Mouse (Mus musculus) urinary bladder, postnatal 36 days (tissue): ENCODE results near the gene Gale.
"Not testable (repeated sequence)": the region's sequence is repeated elsewhere in the genome, so short reads cannot be mapped to it uniquely, and the experiment has no call there.

Source experiments
- DNase-seq, 2 experiments: peaks; one replicate each; pipeline ENCODE4 v3.0.0; 2022; ENCODE audit warnings: low spot score in 2 of 2, mixed read lengths in 1 of 2

Gene Gale

DNA sequence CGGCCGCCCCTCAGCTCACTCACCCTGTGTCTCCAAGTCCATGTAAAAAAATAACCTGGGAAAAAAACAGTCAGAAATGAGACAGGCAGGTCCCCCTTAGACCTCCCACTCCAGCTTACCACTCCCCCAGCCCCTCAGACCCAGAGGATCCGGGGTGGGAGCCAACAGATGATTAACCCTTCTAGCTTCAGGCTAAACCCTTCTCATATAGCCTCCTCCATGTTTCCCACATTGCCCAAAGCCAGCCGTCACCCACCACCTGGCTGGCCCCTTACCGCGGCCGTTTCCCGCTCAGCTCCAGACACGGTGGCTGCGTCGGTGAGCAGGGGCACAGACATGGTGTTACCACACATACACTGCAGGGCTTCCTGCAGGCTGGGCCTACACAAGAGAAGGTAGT is 7.1 kb downstream of the Gale start:
- no peak for DNase-seq

DNA sequence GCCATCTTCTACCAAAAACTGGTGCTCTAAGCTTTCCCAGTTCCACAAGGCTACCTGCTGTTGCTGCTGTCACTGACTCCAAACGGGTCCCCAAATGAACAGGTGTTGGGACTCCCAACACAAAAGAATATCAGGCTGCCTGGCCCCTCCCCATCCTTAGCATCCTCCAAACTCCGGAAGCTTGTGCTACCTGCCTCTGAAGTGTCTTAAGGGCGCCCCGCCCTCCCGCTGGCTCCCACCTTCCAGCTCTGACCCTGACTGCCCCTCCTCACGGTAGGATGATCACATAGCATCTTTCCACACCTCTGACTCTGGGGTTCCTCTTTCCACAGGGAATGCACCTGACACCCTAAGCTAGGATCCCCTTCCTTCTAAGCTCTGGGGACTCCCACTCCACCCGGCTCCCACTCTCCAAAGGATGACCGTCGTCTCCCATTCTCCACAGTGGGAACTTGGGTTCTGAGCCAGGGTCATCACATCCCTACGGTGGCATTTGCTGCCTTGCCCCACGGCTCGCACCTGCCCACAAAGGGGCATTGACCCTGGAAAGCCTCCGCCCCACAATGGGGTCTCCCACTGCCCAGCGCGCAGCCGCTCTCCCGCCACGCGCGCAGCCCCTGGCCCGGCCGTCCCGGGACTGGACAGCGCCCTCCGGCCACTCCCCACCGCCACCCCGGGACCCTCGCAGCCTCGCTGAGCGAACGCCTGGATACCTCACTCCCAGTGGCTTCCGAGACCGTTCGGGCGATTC is 8.5 kb downstream of the Gale start:
- no peak for DNase-seq

DNA sequence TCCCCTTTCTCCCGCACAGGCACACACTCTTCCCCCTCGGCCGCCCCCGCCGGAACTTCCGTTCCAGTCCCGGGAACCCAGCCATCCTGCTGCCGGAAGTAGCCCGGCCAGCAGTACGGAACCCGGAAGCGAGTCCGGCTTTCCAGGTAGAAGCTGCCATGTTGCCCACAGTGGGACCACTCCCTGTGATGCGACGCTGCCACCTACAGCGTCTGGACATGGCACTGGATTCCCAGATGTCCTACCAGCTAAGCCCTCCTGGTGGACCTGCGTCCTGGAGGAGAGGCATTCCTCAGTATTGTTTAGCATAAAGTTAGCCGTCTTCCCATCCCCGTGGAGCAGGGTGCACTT is 9.0 kb downstream of the Gale start, which contains the start of gene Lypla2:
Gene Lypla2 (minus strand): TSS at position 71 of the 351 bp plus-strand sequence.
- DNase-seq = peak; percentile 78 to 90

DNA sequence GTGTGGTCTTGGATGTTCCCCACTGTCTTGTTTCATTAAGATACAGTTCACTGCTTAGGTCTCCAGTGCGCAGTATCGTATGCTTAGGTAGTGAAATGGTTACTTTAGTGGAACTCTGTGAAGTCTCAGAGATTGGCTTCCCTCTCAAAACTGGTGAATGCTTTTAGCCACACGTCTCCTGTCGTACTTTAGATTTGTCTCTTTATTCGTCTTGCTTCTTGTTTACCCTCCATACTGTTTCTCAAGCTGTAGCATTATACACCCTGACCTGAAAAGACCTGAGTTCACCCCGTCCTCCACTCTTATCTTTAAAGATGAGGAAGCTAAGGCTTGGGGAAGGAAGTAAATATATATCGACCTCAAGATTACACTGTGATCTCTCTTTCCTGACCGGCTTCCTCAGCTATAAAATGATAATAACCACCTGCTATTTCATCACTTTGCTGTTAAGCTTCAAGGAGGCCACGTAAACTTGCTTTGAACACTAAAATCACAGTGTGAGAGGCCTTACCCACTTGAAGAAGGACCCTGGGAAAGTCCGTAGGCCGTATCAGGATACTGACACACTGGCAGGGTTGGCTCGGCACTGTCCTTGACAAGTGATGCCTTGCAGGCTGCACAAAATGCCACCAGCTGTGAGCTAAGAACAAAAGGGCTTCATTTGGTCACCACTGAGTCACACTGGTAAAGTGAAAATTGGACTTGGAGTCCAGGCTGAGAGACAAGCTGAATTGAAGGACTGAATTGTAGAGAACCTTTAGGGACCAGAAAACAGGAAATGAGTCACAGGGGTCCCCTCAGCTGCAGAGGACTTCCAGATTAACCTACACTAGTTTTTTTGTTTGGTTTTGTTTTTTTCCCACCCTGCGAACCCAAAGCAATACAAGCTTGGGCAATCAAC is 9.6 kb downstream of the Gale start:
- no peak for DNase-seq

DNA sequence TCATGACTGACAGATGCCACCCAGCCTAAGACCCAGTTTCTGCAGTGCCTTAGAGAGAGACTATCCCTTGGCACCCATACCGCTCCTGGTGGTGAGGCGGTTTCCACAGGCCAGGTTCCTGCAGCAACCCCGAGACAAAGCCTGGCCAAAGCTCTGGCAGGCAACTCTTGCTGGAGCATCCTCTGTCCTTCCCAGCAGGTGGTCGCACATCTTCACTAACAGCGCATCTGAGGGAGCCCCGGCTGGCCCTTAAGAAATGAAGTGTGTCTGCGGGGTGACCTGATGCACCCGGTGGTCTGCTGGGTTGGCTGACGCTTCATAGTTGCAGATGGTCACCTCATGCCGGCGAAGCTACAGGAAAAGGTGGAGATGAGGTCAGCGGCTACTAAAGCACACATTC is 12.6 kb downstream of the Gale start:
- no peak for DNase-seq

DNA sequence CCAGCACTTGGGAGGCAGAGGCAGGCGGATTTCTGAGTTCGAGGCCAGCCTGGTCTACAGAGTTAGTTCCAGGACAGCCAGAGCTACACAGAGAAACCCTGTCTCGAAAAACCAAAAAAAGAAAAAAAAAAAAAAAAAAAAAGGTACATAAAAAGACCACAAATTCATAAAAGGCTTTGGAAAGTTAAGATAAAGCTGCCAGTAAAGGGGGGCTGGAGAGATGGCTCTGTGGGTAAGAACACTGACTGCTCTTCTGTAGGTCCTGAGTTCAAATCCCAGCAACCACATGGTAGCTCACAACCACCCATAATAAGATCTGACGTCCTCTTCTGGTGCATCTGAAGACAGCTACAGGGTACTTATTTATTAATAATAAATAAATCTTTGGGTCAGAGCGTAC is 16.7 kb downstream of the Gale start:
- not testable (repeated sequence) for DNase-seq

DNA sequence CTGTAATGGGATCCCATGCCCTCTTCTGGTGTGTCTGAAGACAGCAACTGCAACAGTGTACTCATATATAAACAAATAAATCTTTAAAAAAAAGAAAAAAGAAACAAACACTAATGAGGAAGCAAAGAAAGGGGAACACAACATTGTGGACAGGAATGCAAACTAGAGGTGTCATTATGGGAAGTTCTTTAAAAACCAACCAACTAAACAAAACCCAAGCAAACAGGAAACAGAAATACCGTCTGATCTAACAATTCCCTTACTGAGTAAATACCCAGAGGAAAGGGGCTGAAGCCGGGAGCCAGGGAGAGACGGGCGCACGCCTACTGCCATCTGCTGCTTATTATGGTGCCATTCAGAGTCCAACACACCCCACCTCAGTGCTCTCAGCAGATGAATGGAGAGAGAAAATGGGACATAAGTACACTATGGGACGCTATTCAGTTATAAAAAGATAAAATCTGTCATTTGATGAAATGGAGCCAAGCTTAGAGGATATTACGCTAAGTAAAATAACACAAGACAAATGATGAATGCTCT is 18.1 kb downstream of the Gale start:
- no peak for DNase-seq

DNA sequence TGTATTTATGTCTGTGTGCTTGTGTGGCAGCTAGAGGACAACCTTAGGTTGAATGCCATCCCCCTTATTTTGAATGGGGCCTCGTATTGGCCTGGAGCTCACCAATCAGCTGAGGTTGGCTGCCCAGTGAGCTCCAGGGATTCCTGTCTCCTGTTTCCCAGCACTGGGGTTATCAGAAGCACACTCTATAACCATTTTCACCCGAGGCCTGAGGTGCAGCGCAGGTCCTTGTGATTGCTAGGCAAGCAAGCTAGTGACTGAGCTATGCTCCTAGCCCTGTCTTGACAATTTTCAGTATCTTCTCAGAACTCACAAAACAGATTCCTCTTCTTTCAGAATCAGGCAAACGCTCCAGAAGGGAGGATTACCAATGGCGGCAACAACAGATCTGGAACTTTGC is 21.0 kb downstream of the Gale start:
- DNase-seq = no peak

DNA sequence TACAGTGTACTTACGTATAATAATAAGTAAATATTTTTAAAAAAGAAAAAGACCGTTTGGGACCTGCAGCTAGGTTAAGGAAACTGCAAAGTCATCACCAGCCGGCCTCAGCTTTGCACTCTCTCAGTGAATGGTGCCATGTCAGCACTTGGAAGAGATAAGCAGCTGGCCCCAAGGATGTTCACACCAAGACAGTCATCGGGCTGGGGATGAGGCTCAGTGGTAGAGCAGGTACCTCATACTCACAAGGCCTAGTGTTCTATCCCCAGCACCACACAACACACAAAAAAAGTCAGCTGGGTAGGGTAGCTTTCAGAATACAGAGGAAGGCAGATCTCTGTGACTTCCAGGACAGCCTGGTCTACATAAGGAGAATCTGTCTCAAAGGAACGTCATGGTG is 21.7 kb downstream of the Gale start:
- no peak for DNase-seq

DNA sequence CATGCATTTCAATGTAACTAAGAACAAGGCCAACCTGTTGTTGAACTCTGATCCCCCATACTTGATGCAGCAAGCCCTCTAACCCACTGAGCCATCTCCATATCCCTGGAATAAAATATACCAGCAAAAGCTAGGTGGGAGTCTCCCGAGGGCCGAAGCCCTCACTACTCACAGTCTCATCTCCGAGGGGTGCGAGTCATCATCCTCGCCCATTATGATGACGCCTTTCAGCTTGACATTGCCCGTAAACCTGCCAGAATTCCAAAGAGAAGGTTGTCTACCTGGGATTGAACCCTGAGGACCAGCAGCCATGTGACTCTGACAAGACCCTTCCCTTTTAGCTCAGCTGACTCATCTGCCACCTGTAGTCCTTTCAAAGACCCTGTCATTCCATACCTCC is 22.2 kb downstream of the Gale start:
- no peak for DNase-seq

DNA sequence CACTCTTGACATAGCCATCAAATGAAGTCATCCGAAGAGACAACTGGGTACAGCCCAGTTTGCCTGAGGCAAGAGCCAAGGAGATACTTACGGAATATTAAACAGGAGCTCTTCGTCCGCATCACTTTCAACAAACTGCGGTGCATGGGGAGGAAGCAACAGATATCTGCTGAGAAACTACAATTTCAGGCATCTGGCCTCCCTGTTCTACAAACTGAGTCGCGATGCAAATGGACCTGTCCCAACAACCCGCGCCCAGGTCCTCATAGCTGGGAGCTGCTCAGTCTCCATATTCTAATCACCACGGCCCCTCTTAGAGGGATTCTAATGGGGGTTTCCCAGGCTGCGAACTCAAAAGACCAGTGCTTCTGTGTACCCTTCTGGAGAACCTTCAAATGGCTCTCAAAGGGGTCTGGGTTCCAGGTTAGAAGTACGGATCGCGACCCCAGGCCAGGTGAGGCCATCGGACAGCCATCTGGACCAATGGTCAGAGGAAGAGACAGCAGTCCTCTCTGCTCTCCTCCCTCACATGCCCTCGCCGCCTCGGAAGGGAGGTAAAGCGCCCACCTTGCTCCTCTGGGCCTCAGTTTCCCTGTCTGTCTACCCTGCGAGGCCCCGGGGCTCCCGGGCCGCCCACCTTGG is 22.9 kb downstream of the Gale start:
- no peak for DNase-seq

DNA sequence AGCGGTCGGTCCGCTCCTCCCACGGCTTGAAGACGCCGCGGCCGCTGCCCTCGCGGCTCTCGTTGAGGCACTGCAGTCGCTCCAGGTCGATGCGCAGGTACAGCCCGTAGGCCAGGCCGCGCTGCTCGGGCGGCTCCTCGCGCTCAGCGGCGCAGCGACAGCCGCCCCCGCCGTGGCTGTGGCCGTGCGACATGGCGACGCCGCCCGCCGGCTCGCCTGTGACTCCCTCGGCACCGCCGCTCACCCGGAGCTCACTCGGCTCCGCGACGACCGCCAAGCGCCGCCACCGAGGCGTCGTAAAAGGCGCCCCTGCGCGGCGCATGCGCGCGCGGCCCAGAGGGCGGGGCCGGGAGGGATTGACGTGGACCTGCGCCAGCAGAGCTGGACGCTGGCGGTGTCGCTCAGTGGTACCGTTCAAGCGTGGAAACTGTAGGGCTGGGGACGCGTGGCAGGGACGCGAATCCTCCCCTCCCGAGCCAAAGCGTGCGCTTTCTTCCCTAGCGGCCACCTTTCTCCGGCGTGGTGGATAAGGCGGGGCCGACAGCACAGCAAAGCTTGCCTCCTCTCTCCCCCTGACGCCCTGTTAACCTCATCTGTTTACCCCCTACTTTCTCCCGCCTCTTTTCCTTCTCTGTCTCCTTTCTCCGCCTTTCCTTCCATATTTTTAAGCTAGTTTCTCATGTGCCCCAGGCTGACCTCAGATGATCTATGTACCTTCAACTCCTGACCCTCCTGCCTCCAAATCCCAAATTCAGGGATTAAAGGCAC is 23.6 kb downstream of the Gale start, which contains the start of gene Pithd1:
Gene Pithd1 (minus strand): TSS at position 322 of the 768 bp plus-strand sequence.
- DNase-seq = peak; percentile 86 to 91

DNA sequence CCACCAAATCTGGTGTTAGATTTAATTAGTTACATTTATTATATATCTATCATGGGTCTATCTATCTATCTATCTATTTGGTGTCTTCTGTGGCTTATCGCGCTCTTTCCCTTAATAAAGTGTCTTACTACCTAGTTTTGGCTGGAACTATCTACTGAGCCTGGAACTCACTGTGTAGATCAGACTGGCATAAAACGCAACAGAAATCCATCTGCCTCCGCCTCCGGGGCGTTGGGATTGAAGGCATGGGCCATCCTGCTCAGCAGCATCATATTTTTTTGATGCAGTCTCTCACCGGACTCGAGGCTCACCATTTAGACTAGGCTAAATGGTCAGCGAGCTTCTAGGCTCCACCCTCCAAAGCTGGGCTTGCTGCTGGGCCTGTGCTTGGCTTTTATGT is 24.2 kb downstream of the Gale start:
- DNase-seq = no peak

DNA sequence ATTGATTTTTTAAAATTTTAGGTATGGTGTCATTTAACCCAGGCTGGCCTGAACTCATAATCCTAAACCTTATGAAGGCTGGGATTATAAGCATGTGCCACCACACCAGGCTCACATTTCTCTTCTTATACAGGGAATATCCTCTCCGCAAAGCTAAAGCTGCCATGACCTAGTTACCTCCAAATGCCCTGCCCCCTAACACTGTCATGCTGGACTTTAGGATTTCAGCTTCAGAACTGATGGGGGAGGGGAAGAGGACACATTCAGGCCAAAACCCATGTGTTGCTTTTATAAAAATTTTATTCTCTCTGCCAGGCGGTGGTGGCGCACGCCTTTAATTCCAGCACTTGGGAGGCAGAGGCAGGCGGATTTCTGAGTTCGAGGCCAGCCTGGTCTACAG is 30.4 kb downstream of the Gale start:
- no peak for DNase-seq

DNA sequence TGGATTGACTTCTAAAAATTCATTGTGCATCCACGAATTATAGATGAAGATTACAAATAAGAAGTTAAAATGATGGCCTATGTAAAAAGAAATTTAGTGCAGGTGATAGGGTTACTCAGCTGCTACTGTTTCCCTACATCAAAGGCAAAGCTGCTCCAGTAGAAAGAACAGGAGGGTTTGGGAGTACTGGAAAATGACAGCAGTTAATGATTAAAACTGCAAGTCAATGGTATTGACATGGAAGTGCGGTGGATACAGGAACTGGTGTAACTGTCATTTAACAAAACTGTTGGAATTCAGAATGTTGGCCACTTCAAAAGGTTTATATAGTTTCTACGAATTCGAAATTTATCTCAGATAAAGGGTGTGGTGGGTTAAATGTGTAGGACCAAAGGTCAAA is 31.6 kb downstream of the Gale start:
- no peak for DNase-seq

DNA sequence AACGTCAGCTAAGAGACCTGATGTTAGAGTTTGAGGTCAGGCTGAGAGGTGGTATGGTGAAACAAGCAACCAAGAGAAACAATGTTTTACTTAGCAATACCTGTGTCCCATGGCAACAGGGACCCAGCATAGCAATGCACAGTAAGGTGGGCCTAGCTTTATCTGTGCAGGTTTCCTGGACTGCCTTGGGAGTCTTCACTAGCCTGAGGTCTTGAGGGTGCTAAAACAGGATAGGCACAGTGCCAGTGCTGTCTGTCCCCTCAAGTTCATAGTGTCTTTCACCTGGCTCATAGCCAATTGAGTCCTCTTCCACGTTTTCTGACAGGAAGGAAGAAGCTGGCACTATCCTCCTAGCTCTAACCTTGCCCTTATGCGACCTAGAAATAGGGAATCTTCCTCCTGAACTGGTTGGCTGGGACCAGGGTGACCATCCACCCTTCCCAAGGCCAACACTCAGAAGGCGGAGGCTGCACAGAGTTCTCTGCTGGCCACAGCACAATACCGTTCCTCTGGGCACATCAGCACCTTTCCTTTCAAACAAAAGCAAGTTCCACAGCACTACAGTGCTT is 40.7 kb downstream of the Gale start:
- no peak for DNase-seq

DNA sequence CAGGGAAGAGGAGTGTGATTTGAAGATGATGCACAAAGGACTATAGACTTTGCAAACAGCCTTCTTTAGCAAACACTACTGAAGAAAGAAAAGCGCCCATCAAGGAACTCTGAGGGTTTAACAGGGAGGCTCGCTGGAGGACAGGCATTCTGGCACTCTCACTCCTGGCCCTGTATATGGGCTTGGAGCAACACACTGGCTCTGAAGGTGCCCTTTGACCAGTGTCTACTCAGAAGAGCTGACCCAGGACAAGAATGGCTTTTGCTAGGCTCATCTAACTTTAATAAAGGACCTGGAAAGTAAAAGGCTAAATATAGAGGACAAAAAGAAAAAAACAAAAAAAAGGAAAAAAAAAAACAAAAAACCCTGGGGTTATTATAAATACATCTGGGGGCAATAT is 41.4 kb downstream of the Gale start:
- no peak for DNase-seq

DNA sequence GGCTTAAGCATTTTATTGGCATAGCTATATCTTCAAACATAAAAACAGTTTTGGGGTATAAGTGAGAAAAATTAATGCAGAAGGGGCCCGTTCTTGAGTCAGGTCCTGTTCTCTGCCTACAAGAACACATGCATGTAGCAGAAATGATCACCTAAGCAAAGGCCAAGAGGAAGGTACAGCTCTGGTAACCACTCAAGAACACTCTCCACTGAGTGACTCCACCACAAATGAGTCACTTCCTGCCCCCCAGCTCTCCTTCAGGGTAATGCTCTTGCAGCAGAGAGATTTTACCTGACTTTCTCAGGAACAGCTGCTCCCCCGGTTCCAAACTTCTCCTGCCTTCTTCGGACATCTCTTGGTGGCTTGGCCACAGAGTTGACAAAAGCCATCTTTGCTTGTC is 43.3 kb downstream of the Gale start:
- no peak for DNase-seq

DNA sequence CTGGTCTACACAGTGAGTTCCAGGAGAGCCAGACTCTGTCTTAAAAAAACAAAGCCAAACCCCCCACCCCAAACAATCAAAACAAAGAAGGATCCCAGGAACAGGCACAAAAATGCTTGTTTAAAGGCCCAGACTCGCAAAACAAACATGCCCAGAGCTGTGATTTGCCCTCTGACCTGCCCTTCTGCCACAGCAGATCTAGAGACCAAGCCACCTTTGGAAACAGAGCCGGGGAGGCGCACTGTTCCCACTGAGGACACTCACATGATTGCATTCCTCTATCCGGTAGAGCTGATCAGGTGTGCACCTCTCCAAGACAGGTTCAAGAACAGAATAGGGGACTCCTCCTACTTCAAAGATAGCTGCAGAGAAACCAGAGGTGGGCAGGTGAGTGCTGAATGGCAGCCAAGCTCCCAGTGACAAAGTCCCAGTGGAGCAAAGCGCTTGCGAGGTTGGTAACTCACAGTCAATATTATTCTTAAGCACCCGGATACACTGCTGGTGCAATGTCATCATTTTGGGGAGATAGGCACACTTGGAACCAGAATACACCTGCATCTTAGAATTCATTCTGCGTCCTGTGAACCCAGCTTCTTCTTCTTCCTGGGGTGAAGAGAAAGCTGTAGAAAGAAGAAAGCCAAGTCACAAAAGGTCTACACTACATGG is 45.4 kb downstream of the Gale start:
- no peak for DNase-seq

DNA sequence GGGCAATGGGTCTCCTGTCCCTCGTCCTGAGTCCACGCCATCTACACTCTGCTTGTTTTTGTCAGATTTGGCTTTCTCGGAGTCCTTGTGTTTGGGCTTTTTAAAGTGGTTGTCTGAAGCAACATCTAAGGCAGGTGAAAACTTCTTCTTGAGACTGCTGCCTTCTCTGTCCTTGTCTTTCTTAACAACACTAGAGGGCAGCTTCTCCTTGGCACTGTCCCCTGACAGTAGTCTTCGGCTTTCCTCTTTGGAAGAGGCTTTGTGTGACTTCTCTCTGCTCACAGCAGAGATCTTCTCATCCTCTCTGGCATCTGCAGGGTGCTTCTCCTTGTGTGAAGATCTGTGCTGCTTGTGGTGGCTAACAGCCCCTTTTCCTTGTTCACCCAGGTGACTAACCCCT is 47.1 kb downstream of the Gale start:
- DNase-seq = no peak
